ENCODE assay signal across 19 mouse cellular contexts in genomic region chr13:33561625-33562024, GRCm38 (mm10).
DNase-seq lines count a peak whose midpoint lies in the region; ATAC-seq and TF ChIP-seq lines count a peak whose summit lies in the region.
"Had no signal": no experiment of that assay in that cellular context is flagged by ENCODE, and none has a peak within 500 bp of the region (broad histone marks: within the 10 kb centered on the region; RNA-seq: fewer than 3 reads in every experiment).

No protein-coding gene starts in this region.

- DNase-seq in liver, postnatal 0 days = no peak
- no peak for DNase-seq in liver
- DNase-seq in R1 (ENCODE audit: low read depth, low spot score) = peak; percentile 41
- no peak for DNase-seq in stomach, postnatal 0 days (ENCODE audit: low spot score)
- DNase-seq in right cerebral cortex, adult 2 months (ENCODE audit: low spot score in 2 of 2) = no peak
- no peak for DNase-seq in gastrocnemius, postnatal 36 days
- DNase-seq: cerebellum, postnatal 25 days; forebrain, postnatal 0 days; gastrocnemius, adult 2 months; lung, postnatal 10 days; right cerebral cortex, adult 18-20 months; spleen, adult 18-20 months had no signal

- no peaks in the 10 kb centered on the region for H3K27me3 ChIP-seq in liver, postnatal 0 days (ENCODE audit: insufficient read depth, low read length)
- H3K27me3 ChIP-seq in E14TG2a.4 (ENCODE audit: insufficient read depth, low read length) = no peaks in the 10 kb centered on the region
- no peaks in the 10 kb centered on the region for H3K27me3 ChIP-seq in stomach, postnatal 0 days (ENCODE audit: control insufficient read depth, insufficient read depth, low read length)
- H3K27me3 ChIP-seq: liver, embryonic 12.5 days; megakaryocyte, embryonic 14.5 days had no signal

- 49% methylated on average over 3 of the region's 3 CpGs for WGBS in liver, postnatal 0 days (ENCODE audit: insufficient replicate concordance)
- WGBS in stomach, postnatal 0 days = 70% methylated on average over 3 of the region's 3 CpGs

- H3K9me3 ChIP-seq in liver, postnatal 0 days (ENCODE audit: low read length) = no peaks in the 10 kb centered on the region
- peaks cover 46% of the 10 kb centered on the region for H3K9me3 ChIP-seq in E14TG2a.4 (ENCODE audit: low read length)
- H3K9me3 ChIP-seq in stomach, postnatal 0 days (ENCODE audit: control insufficient read depth, low read length) = 0 out of 2 replicates have a peak, but pooled peaks cover 2% of the 10 kb centered on the region

- H3K4me2 ChIP-seq in liver, postnatal 0 days (ENCODE audit: low read depth, low read length) = no peak overlapping the region
- no peak overlapping the region for H3K4me2 ChIP-seq in stomach, postnatal 0 days (replicated peaks; ENCODE audit: low read depth)
- H3K4me2 ChIP-seq: liver, embryonic 12.5 days had no signal

- ATAC-seq in liver, postnatal 0 days = no peak
- no peak for ATAC-seq in stomach, postnatal 0 days (ENCODE audit: low FRiP score, low TSS enrichment)
- ATAC-seq: forebrain, postnatal 0 days; liver, embryonic 12.5 days; midbrain, embryonic 16.5 days had no signal

- no peak for TF ChIP-seq EP300 in liver, postnatal 0 days (IDR thresholded peaks at IDR 0.05; ENCODE audit: low read depth)
- TF ChIP-seq EP300 in stomach, postnatal 0 days (optimal IDR thresholded peaks at IDR 0.05) = no peak

- H3K4me1 ChIP-seq in liver, postnatal 0 days (ENCODE audit: insufficient read depth) = no peaks in the 10 kb centered on the region
- no peaks in the 10 kb centered on the region for H3K4me1 ChIP-seq in E14TG2a.4 (replicated peaks; ENCODE audit: low read depth, low read length)
- H3K4me1 ChIP-seq in stomach, postnatal 0 days (replicated peaks; ENCODE audit: control insufficient read depth, insufficient read depth) = no peaks in the 10 kb centered on the region
- H3K4me1 ChIP-seq: embryonic facial prominence, embryonic 10.5 days; hindbrain, embryonic 10.5 days; limb, embryonic 10.5 days; liver, embryonic 12.5 days had no signal

- no peak overlapping the region for H3K4me3 ChIP-seq in liver, postnatal 0 days (ENCODE audit: low read depth, low read length)
- H3K4me3 ChIP-seq in E14TG2a.4 (replicated peaks; ENCODE audit: low read length) = no peak overlapping the region
- H3K4me3 ChIP-seq in stomach, postnatal 0 days (ENCODE audit: low read depth, low read length) = no peak overlapping the region
- H3K4me3 ChIP-seq: embryonic facial prominence, embryonic 10.5 days; gastrocnemius, adult 2 months; hindbrain, embryonic 10.5 days; limb, embryonic 10.5 days; liver, embryonic 12.5 days had no signal

- H3K36me3 ChIP-seq in liver, postnatal 0 days (replicated peaks; ENCODE audit: insufficient read depth, low read length) = no peaks in the 10 kb centered on the region
- H3K36me3 ChIP-seq in E14TG2a.4 (ENCODE audit: insufficient read depth, low read length) = no peaks in the 10 kb centered on the region
- no peaks in the 10 kb centered on the region for H3K36me3 ChIP-seq in stomach, postnatal 0 days (ENCODE audit: control insufficient read depth, insufficient read depth, low read length)
- H3K36me3 ChIP-seq: embryonic facial prominence, embryonic 10.5 days; hindbrain, embryonic 10.5 days; limb, embryonic 10.5 days; liver, embryonic 12.5 days had no signal

- intact Hi-C loops in gastrocnemius, postnatal 36 days (cut with DNase I) = no loop called here

- no peak overlapping the region for H3K27ac ChIP-seq in liver, postnatal 0 days (ENCODE audit: low read depth)
- no peak overlapping the region for H3K27ac ChIP-seq in stomach, postnatal 0 days (replicated peaks)
- H3K27ac ChIP-seq: embryonic facial prominence, embryonic 10.5 days; gastrocnemius, adult 2 months; hindbrain, embryonic 10.5 days; limb, embryonic 10.5 days; liver, embryonic 12.5 days had no signal

- TF ChIP-seq CTCF in liver, postnatal 0 days (IDR thresholded peaks at IDR 0.05; ENCODE audit: low read depth) = peak; percentile 24
- TF ChIP-seq CTCF in E14TG2a.4 (conservative IDR thresholded peaks at IDR 0.05; ENCODE audit: low read length) = peak; percentile 17
- TF ChIP-seq CTCF in stomach, postnatal 0 days (IDR thresholded peaks at IDR 0.05; ENCODE audit: low read depth) = peak; percentile 49

- H3K9ac ChIP-seq in liver, postnatal 0 days (replicated peaks) = no peak overlapping the region
- H3K9ac ChIP-seq in stomach, postnatal 0 days (ENCODE audit: low read length) = no peak overlapping the region
- H3K9ac ChIP-seq: forebrain, postnatal 0 days; liver, embryonic 12.5 days had no signal
